Mouse (Mus musculus): Measurements from ENCODE around the gene Scd3.
A peak's percentile ranks its signal among the peaks of the same experiment; 100 is the strongest.

Scd3 gene

DNA sequence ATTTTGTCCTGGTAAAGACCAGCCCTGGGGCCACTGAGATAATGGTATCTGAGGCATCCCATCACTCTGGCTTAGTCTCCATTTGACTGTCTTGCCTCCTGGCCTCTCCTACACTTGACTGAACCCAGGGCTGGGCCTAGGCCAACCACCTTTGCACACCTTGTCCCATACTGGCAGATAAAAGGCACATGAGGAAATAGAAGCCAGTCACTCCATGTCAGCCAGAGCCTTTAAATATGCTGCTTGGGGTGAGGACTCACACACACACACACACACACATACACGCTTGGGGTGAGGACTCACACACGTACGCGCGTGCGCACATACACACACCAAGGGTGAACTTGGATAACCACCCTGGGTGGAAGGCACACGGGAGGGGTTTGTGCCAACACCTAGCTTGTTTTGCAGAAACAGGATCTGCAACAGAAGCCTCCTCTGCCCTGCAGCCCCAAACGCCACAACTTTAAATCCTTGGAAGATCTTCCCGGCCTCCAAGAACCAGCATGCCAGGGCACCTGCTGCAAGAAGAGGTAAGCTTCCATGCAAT lies at the start of gene Scd3:
TSS of gene Scd3 (plus strand) at position 255 of the 550 bp plus-strand sequence.
- no peak for DNase-seq

DNA sequence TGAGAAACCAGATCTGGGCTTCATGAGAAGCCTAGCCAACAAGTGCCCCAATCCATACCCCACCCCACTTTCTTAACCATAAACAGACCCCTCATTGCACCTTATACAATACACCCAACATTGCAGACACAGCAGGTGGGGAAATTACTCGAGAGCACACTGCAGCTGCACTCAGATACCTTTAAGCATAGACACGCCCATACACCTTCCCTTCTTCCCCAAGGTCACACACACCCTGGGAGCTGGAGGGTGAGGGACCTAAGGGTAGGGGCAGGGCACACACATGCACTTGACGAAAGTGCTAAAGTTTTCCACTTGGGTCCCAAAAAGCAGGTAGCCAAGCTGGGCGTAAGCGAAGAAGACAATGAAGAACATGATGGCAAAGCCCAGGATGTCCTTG lies 49.3 kb upstream of the Scd3 start:
- no peak for DNase-seq

DNA sequence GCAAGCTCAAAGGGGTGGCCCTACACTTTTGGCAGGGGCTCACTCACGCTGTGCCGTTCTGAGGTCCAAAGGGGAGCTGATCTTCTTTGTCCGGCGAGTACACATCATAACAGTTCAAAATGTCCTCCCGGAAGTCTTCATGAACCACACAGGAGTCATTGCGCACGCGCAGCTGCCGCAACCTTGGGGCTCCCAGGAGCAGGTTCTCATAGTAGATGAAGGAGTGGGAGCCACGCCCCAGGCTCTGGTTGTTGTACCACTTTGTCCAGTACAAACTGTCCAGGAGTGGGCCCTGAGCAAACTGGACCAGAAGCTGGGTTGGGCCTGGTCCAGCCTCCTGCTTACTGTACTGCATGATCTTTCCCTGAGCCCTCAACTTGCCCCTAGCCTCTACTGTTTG lies 46.1 kb upstream of the Scd3 start:
- DNase-seq, result no peak

DNA sequence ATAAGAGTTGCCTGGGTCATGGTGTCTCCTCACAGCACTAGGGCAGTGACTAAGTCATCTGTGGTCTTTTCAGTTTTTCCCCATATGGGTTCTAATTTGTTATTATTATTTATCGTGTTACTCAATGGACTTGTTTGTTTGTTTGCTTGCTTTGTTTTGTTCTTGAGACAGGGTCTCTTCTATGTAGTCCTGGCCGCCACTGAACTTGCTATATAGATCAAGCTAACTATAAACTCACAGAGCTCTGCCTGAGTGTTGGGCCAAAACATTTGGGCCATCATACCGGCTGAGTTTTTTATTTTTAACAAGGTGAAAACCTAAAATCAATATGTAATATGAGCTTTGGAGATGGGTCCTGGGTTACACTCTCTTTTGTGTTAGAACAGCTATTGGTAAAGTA lies 43.7 kb upstream of the Scd3 start:
- no peak for DNase-seq

- no peak for DNase-seq
Observed at GRCm38 (mm10) chr19:44161515-44161914, 41.6 kb upstream of the Scd3 start.

DNA sequence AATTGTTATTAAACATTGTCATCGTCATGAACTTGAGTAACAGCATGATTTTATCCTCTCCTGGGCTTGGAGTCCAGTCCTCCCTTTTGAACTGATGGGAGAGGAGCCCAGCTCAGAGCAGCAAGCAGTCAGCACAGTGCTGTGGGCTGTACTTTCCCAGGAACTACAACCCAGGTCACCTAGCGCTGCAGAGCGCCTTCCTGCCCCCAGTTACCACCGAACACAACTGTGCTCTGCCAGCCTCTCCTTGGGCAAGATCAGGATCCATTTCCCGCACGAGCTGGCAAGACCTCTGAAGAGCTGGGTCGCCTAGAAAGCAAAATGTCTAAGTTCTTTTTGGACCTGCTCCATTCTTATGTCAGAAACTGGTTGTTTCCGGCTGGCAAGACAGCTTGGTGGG lies 28.2 kb upstream of the Scd3 start:
- no peak for DNase-seq

DNA sequence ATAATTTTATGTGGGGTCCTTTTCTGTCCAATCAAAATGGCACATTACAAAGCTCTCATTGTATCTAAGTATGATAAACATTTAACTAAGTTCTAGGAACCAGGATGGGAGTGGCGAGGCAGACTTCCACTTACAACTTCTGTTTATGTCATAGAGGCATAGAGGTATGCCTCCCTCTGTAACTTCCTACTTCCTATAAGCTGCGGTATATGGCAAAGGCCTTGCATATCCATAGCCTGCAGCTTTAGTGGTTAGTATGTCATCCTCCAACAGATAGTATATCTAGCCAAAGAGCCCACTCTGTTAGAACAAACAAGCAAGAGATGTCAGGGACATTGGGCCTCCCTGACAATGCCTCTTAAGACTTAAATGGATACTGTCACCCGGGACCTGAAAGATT lies 26.3 kb upstream of the Scd3 start:
- DNase-seq, result no peak

DNA sequence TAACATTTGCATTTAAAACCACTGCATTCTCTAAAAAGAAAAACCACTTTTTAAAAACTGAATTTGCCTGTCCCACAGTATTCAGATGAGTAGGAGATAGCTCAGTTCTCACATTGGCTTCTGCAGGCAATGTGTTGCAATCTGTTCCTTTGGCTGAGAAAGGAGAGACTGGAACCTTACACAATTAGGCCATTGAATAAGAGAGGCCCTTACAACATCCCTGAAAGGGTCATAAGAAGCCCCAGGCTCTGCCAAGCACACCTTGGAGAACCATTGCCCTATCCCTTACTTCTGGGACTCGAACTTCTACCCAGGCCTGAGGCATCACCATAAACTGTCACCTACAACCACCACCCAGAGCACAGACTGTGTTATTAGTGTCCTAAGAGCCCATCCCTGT lies 22.6 kb upstream of the Scd3 start:
- no peak for DNase-seq

DNA sequence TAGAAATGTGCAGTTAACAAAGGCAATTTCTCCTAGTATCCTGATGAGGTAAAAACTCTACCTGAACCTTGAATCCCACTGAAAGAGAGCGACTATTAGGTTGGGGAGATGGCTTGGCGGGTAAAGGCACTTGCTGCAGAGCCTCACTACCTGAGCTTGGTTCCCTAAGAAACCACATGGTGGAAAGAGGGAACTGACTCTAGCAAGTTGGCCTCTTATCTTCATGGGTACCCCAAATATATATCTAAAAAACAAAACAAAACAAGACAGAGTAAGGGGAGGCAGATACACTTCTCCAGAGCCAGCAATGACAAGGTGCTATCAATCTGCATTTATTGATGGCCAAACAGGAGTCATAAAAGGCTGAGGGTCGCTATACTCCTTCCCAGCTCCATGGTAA lies 19.1 kb upstream of the Scd3 start:
- no peak for DNase-seq

- DNase-seq, result no peak
Observed at GRCm38 (mm10) chr19:44189056-44189455, 14.0 kb upstream of the Scd3 start.

- no peak for DNase-seq
Observed at GRCm38 (mm10) chr19:44192342-44192741, 10.7 kb upstream of the Scd3 start, which contains the start of gene Pkd2l1. TSS of gene Pkd2l1 (minus strand) at chr19:44192442.

- no peak for DNase-seq
Observed at GRCm38 (mm10) chr19:44193906-44194305, 9.2 kb upstream of the Scd3 start.

GRCm38 (mm10) chr19:44195138-44195537 lies 7.9 kb upstream of the Scd3 start:
- peak; percentile 49 for DNase-seq

GRCm38 (mm10) chr19:44197053-44197852 lies 5.8 kb upstream of the Scd3 start:
- DNase-seq, result no peak

GRCm38 (mm10) chr19:44198494-44198893 lies 4.6 kb upstream of the Scd3 start:
- DNase-seq, result no peak

DNA sequence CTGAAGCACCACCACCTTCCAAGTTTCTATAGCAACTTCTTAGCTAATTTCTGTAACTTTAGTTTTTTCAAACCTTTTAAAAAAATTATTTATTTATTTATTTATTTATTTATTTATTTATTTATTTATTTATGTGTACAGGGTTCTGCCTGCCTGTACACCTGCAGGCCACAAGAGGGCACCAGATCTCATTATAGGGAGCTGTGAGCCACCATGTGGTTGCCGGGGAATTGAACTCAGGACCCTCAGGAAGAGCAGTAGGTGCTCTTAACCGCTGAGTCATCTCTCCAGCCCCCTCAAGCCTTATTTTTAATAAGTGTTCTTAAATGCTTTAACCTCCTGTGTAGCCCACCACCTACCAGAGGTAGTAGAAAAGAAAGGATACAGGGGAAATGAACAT lies 4.1 kb upstream of the Scd3 start:
- no peak for DNase-seq

- DNase-seq, result no peak
Observed at GRCm38 (mm10) chr19:44207079-44207478, 4.0 kb downstream of the Scd3 start.

GRCm38 (mm10) chr19:44215255-44215654 lies 12.2 kb downstream of the Scd3 start:
- DNase-seq, result no peak

- no peak for DNase-seq
Observed at GRCm38 (mm10) chr19:44217958-44218525, 15.0 kb downstream of the Scd3 start.

DNA sequence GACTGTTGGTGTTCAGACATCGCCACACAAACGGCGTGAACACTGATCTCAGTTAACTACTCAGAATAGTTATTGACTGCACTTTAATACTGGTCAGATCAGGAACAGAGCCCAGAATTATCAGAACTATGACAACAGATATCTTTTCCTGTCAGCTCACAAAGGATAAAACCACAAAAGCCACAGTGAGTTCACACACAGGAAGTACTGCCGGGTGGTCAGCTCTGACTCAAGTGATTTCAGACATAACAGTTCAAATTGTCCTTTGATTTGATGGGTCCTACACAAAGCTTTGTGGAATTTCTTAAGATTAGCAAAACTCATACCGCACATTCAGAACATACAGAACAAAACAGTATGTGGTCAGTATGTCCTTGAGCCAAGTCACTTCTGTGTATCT lies 22.7 kb downstream of the Scd3 start:
- no peak for DNase-seq

- DNase-seq, result no peak
Observed at GRCm38 (mm10) chr19:44229776-44230175, 26.7 kb downstream of the Scd3 start.

DNA sequence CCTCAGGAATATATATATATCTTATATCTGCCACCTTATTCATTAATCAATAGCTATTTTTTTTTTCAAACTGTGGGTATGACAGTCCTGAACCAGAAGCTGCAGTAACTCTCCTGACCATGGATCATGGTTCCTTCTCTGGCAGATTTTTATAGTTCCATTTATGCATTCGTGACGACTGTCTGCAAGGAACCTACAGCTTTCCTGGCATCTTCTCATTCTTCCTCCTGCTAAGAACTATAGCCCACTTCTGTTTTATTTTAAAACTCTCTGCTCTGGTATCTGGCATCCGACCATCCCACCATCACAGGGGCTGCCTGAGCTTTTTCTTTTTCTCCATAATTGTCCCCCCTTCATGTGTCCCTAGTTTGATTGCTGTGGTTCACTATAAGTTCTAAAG lies 27.1 kb downstream of the Scd3 start:
- DNase-seq, result no peak

DNA sequence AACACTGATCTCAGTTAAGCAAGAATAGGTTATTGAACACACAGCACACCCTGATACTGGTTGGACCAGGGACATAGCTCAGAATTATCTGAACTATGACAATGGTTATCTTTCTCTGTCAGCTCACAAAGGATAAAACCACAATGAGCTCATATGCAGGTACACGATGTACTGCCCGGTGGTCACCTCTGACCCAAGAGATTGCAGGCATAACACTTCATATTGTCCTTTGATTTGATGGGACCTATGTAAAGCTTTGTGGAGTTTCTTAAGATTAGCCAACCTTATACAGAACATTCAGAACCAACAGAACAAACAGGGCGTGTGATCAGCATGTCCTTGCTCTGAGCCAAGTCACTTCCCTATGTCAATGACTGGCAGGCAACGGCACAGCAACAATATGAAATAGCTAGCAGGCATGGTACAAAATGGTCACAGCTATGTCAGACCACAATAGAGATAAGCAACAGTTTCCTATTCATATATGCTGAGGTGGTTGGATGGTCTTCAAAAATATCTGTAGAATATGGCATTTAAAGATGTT lies 28.6 kb downstream of the Scd3 start:
- no peak for DNase-seq

DNA sequence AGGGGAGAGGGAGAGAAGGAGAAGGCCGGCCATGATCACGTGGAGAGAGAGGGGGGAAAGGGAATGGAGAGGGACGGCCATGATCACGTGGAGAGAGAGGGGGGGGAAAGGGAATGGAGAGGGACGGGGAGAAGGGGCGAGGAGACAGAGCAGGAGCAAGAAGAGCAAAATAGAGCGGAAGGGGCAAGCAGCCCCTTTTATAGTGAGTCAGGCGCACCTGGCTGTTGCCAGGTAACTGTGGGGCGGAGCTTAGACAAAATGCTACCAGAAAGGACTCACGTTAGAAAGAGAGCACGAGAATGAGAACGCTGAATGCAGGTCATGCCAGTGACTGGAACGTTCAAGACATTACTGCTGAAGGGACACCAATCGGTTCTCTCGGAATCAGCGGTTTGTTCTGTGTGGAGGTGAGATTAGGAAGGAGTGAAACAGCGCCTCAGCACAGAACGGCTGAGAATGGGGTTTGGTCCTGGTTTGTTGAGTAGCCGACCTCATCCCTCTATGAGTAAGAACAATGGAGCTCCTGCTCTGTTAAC lies 34.5 kb downstream of the Scd3 start:
- DNase-seq, result no peak
